Mouse (Mus musculus) cortical plate, adult 2 months (tissue): ENCODE measurements at regions not wholly inside any gene's neighbourhood (a gene's known extent, or its start where the extent isn't known, plus 50 kb on each side); places are given as distances from the start of the nearest gene placed in this dataset.

Experiments used
- CTCF ChIP-seq: fragments of 200-500 bp; IDR thresholded peaks from 2 replicates; pipeline ENCODE4 v1.5.1; 2011; ENCODE audit warnings: mild to moderate bottlenecking, control low read depth, low read length; ENCODE audit not compliant: insufficient read depth; ENCODE audit errors: extremely low read depth
- POLR2A ChIP-seq: fragments of 200-500 bp; IDR thresholded peaks from 2 replicates; pipeline ENCODE4 v1.6.1; 2011; ENCODE audit warnings: mild to moderate bottlenecking, low read length, control low read depth; ENCODE audit not compliant: insufficient read depth; ENCODE audit errors: extremely low read depth

- TF ChIP-seq POLR2A (no peak), CTCF (no peak)
Measured at GRCm38 (mm10) chr2:78795446-78795845, 72.5 kb upstream of the Ube2e3 start.
